Mouse (Mus musculus) lung, postnatal 0 days (tissue): ENCODE measurements at regions not wholly inside any gene's neighbourhood (a gene's known extent, or its start where the extent isn't known, plus 50 kb on each side); places are given as distances from the start of the nearest gene placed in this dataset.

Experiments
- CTCF ChIP-seq: IDR thresholded peaks from 2 replicates; pipeline ENCODE4 v1.5.1; 2016; ENCODE audit warnings: antibody characterized with exemption, mild to moderate bottlenecking
- EP300 ChIP-seq: IDR thresholded peaks from 2 replicates; pipeline ENCODE4 v1.6.1; 2016; ENCODE audit warnings: antibody characterized with exemption, mild to moderate bottlenecking, control low read depth

DNA sequence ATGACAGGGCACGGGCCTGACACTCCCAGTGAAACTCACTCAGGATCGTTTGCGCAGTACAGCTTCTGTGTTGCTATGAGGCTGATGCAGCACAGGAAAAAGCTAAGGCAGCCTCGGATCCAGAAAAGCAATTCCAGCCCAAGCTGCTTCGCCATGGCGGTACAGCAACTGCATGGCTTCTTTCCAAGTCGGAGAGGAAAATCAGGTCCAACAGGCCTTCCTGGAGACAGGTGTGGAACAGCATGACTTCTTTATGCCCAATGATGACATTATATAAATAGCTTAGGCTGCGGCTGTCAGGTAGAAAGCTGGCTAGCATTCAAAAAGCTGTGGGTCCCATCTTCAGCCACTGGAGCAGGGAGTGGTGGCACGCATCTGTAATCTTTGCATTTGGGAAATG, 61.5 kb upstream of the Actr3 start:
- no peak for TF ChIP-seq CTCF
- TF ChIP-seq EP300 = no peak
